Mouse (Mus musculus) spleen, embryonic (tissue): ENCODE measurements at regions not wholly inside any gene's neighbourhood (a gene's known extent, or its start where the extent isn't known, plus 50 kb on each side); places are given as distances from the start of the nearest gene placed in this dataset.

Experiments used
- CTCF ChIA-PET: fragments of 350-600 bp; sonication (Branson Sonifier 250); formaldehyde crosslinking; loops from one replicate; lab custom pipeline; 2022; lab: Charles Lee

DNA sequence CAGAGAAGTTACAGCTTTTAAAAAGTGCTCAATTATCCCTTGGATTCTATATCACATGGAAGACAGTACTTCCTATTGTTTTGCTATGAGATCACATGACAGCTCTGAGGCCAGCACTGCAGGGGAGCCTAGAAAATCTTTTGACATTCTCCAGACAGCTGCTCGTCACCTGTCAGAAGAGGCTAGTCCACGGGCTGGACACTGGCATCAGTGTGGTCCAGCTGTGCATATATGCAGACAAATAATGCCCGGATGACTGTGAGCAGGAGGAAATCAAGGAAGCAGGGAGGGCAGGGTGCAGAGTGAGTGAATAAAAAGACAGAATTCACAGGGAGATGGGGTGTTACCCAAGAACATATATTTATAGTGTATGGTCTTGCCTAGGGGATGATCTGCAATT is 270.4 kb downstream of the Rnf144a start:
- CTCF ChIA-PET = no interaction called here

DNA sequence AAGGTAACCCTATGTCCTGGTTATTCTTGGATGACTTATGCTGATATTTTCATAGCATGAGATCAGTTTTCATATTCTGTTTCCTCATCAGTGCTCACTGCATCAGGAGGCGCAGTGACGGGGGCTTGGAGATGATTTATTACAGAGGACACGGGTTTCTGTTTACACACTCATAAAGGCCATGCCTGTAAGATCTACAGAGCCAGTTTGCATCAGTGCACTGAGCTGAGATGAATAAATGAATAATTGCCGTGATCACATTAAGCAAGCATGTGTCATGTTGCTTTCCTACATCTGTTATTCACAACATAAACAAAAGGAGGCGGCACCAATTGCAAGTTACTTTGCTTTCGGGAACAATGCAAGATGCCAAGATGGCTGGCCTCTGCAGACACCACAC is 271.6 kb downstream of the Rnf144a start:
- CTCF ChIA-PET = no interaction called here

DNA sequence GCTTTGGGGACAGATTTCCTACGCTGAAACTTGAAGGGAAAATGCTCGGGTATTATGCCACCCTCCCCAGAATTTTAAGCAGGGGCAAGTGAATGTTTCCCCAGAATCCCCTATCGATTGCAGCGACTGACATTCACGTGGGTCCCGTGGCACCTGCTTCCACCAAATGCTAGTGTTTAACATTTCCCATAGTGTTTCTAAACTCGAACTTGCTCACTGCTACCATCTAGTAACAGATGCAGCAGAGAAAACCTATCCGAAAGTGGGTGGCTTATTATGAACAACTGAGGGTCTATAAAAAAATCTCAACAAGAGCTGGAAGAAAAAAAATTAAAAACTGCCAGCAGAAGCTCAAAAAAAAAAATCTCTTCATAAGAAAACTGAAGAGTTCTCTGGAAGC is 284.2 kb downstream of the Rnf144a start:
- CTCF ChIA-PET = no interaction called here

DNA sequence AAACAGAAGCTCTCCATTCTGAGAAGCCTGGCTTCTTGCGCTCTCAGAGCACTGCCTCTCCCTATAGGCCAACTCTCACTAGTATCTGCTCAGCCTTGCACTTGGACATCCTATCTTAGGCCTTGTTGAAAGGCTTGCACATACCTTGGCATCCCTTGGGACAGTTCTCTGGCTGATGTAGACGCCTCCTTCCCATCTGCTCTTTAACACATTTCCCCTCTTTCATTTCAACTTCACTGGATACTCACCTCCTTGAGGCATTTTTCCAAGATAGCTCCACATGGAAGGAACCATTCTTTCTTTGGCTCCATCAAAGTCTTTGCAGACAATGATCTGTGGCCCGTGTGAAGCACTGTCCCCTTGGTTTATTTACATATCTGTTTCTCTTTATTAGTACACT is 285.0 kb downstream of the Rnf144a start:
- CTCF ChIA-PET = no interaction called here

DNA sequence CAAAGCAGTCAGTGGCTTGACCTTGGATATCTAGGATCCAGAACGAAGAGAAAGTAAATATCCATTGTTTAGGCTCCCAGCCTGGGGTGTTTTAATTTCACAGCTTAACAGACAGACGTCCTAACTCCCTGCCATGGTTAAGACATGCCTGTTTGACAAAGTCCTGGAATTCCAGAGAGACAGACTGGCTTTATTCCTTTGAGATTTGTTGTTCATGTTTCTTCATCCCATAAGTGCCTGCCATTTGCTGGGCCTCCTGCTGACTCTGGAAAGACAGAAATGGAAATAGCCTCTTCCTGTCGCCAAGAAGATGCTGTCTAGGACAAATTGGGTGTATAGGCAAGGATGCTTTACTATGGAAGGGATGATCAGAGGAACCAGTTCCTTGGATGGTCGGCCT is 285.5 kb downstream of the Rnf144a start:
- CTCF ChIA-PET = no interaction called here

DNA sequence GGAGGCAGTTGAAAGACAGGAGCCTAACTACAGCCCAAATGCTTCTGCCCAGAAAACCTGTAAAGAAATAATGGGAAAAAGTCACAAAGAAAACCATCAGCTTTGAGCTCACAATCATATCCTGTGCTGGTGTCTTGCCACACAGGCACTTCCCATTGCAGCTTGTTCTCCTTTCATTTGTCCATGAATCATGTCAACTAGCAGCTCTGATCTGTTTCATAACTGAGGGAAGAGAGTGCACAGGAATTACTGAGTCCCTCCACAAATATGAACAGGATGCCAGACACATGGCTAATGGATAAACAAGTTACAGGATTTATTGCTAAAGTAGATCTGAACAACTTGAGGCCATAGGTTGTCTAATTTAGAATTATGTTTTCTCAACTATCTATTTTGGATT is 286.2 kb downstream of the Rnf144a start:
- CTCF ChIA-PET = interaction anchor here (0.7 kb wide), 1 partner anchor 118 kb away, joined by 3 read pairs; no protein-coding TSS in a partner anchor

DNA sequence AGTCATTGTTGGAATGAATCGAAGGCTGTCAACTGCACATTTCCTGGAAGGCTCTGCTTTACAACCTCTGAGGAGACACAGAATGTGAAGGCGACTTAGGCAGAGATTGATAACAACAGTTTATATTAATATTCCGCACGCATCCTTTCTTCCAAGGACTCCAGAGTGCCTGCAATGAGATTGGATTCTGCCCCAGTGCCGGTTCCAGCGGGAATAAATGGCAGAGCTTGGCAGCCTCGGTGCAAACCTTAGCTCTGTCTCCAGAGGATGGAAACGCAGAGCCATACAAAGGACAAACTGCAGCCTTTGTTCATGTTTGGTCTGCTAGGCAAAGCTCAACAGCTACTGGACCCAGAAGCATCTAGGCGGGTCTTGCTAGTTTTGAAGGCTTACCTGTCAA is 288.8 kb downstream of the Rnf144a start:
- CTCF ChIA-PET = no interaction called here

DNA sequence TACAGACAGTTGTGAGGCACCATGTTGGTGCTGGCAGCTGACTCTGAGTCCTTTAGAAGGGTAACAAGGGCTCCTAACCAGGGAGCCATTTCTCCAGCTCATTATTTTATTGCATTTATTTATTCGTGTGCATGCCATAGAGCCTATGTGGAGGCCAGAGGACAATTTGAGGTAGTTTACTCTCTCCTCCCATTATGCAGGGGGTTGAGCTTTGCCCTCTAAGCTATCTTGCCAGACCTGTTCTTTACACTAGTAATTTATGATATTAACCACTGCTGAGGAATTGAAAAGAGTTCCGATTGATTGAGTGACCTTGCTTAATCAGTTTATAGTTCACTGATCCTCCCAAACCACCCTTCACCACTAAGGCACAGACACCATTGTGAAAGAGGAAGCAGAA is 290.8 kb downstream of the Rnf144a start:
- CTCF ChIA-PET = no interaction called here

DNA sequence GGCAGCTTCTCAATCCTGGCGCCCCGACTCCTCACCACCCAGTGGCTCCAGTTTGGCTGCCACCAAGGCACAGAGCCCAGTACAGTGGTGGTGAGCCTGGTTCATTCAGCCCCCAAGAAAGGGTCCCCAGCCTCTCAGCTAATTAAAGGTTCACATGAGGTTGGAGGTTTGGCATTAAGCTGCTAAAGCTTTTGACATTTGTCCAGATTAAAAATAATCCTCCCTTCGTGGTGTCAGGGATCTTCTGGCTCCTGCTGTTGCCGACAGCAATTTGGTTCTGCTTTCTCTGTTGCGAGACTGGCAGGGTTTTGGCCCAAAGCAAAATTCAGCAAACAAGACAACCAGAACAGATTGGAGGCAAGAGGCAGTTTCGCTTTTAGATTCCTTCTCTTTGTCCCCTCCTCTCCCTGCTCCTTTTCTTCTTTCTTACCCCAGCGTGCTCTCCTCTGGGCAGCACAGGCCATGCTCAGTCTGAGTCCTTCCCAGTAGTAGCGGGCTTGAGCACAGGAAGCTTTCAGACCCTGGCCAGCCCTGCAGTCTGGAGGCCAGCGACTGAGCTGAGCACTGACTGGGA is 299.6 kb downstream of the Rnf144a start:
- CTCF ChIA-PET = no interaction called here

DNA sequence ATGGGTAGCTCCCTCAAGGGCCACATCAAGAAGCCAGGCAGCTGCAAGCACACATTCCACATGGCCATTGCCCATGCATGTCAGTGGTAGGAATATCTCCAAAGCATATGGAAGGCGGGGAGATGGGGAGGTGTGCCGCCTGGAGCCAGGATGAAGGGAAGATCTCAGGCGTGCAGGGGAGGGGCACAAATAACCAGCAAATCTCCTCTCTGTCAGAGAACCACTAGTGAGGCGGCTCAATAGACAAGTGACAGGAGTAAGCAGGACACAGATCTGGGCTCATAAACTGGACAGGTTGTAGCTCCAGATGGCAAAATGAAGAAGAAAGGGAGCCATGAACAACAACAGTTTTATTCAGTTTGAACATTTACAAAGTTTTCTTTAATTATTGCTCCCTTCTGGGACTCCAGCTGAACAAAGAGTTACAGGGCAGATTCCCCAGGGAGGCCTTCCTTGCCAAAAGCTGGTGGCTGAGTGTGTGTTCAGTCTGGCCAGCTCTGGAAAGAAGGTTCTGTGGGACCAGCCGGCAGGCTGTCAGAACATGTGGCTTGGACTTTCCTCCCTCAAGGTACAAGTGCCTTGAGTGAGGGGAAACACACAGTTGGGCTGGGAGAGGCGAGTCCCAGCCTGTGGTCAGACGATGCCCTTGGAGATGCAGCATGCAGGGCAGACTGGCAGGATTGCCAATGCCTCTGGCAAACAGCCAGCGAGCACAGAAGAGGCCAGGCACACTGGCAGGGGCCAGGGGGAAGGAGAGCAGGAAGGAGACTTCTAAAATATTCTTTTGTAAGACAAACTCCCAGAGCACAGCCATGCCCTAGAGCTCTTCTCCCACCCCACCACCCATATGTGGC is 302.7 kb downstream of the Rnf144a start:
- CTCF ChIA-PET = no interaction called here

DNA sequence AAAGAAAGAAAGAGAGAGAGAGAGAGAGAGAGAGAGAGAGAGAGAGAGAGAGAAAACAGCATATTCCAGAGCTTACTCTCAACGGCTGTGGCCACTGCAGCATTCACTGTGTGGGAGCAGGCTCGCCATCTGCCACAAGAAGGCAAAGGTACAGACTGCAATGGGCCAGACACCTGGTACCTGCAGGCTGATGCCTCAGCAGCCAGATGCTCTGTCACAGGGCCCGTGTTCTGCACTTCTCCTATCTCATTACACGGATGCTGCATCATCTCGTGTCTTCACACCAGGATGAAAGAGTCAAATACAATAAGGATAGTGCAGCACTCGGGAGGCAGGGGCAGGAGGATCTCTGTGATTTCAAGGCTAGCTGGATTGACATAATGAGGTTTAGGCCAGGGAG is 305.2 kb downstream of the Rnf144a start:
- CTCF ChIA-PET = no interaction called here

DNA sequence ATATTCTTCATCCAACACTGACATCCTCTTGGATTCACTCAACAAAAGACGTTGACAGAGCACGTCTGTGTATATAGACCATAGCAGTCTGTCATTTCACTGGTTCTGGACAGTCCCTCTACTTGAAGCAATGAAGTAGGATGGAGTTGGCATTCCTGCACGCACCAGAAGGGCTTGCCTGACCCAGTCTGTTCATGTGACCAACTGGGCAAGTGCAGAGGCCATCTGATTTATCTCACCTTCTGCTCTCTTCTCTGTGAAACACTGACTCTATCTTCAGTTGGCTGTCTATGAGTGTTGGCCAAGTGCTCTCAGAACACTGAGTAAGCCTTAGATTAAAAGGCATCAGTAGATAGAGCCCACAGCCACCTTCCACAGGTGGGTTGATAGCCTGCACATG is 310.7 kb downstream of the Rnf144a start:
- CTCF ChIA-PET = no interaction called here

DNA sequence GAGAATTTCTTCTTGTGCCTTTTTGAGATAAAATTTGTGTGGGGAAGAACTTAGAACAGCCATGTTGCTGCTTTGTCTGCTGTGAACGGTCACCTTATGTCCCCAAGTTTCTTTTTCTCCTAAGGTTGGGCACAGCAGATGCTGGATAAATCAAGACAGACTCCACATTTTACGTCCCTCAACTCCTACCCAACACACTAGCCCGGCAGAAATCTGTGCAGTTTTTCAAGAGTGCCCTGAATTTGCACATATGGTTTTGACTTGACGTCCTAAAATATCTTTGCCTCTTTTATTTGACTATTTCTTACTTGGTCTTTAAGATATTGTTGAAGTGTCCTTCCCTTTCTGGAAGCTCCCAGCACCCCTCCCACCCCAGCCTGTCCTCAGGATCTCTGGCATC is 312.7 kb downstream of the Rnf144a start:
- CTCF ChIA-PET = no interaction called here

DNA sequence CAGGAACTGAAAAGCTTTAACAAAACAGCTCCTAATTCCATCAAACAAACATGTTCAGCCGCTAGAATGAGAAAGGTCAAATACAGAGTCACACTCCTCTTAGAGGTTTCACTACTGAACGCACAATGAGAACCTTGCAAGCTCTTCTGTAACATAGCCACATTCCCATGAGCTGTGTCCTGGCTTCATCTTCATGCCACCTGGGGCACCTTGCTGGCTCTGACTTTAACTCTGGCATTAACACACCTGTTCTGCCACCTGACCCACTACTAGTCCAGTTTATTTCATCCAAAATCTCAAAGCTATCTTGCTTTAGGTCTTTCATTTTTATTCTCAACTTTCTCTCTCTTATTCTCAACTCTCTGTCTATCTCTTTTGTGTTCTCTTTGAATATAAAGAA is 314.9 kb downstream of the Rnf144a start:
- CTCF ChIA-PET = interaction anchor here (0.6 kb wide), 1 partner anchor 1027 kb away, joined by 5 read pairs; no protein-coding TSS in a partner anchor

DNA sequence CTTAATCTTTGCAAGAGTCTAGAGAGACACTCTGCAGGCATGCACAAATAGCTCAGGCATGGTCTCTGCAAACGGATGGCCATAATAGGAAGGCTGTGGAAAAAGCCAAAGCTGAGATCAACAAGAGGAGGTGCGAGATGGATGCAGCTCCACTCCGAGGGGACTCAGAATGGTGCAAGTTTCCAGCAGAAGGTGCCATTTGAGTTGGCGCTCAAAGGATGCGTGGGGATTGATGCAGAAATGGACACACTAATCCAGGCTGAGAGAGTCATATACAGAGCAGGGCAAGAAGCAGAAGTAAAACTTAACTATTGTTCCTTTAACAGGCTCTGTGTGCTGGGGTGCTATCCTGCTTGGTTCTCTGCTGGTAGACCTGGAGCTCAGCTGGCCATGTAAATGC is 315.9 kb downstream of the Rnf144a start:
- CTCF ChIA-PET = no interaction called here

DNA sequence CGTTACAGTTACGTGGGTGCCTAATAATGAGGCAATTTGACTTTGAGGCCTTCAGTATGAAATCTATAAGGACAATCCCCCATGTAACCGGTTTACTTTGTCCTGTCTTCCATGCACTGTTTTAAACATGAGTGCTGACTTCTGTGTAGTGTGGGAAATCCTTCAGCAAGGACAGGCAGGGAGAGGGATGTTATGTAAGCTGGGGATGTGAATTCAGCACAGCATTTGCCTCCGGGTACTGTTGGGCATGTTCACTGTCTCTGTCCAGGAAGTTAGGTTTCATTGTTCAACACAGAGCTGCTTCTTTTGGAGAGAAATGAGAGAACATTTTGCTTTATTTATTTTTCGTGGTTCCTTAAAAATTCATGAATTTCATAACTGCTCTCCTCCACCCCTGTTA is 322.7 kb downstream of the Rnf144a start:
- CTCF ChIA-PET = no interaction called here

DNA sequence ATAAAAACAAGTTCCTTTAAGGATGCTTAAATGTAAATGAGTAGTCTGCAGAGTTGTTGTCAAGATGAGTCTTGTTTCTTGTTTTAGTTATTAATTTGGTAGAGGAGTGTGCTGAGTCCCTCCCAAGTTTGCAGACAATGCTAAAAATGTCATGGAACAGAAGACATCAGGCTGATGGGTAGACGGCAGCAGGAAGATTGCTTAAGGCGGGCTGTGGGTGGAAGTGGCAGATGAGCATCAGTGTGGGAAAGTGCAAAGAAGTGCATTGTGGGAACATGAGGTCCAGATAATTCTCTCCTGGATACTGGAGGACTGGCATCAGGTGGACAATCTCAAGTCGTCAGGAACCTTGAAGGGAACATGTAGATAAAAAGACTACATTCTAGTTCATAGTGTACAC is 323.2 kb downstream of the Rnf144a start:
- CTCF ChIA-PET = no interaction called here

DNA sequence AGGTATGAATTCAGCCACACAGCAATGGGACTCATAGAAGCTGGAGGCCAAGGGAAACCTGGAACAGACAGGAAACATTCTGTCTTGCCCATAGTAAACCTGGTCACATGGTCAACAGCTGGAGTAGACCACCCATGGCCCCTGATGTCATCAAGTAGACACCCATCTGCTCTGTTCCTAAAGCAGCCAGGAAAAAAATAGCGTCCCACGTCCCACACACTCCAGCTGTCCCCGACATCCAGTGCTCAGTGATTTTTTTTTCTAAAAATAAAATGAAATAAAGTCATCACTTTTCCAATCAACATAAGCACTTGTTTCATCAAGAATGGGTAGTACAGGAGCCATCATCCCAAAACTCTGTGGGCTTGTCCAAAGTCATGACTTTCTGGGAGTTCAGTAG is 326.7 kb downstream of the Rnf144a start:
- CTCF ChIA-PET = no interaction called here

DNA sequence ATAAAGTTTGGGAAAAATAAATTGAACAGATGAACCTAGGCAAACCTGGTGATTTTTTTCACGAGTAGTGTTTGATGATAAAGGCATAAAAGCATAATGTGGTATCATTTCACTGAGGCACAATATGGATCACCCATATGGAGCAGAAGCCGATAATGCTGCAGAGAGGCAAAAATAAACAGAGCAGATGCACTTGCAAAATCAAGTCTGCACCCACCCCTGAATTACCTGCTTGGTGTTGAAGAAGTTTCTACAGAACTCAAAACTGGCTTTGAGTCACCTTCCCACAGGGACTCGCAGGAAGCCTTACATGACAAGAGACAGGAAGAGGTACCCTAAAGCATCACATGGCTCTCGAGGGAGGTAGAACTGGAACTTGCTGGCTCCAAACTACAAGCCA is 328.1 kb downstream of the Rnf144a start:
- CTCF ChIA-PET = no interaction called here

DNA sequence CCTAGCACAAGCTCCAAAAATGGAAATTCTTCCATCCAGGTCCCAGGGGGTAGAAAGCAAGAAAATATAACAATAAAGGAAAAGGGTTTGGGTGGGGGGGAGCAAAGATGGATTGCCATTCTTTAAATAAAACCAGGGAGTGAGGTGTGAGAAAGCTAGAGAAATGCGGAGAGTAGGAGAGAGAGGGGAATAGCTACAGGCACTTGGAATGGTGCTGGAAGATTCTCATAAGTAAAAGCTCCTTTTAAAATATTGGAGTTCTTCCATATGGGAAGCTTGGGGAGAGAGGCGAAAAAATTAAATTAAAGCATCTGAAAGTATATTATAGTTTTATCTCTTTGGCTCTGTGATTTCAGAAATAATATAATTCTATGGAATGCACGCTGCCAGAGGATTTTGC is 328.6 kb downstream of the Rnf144a start:
- CTCF ChIA-PET = interaction anchor here (0.6 kb wide), 1 partner anchor 31 kb away, joined by 9 read pairs; no protein-coding TSS in a partner anchor

DNA sequence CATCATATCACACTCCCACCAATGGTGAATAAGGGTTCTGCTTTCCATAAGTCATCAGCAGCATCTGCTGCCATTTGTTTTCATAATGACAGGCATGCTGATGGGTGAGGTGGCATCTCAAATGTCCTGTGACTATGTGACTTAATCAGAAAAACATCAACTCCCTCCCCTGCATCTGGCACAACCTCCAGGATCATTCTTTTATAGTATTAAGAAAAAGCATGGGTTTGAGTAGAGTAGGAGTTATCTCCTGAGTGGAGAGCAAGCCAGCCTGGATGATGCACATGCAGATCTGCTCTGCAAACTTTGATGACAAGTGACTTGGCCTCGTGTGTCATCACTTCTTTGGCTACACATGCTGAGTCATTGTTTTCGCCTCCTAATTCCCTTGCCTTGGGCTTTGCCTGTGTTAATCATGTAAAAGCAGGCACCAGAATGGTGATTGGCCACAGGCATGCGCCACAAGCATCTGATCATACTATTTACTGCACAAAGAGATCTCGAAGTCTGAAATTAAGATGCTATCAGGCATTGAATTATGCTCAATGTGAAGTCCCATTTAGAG is 335.9 kb downstream of the Rnf144a start:
- CTCF ChIA-PET = interaction anchor here (0.7 kb wide), 1 partner anchor 92 kb away, joined by 3 read pairs; no protein-coding TSS in a partner anchor

DNA sequence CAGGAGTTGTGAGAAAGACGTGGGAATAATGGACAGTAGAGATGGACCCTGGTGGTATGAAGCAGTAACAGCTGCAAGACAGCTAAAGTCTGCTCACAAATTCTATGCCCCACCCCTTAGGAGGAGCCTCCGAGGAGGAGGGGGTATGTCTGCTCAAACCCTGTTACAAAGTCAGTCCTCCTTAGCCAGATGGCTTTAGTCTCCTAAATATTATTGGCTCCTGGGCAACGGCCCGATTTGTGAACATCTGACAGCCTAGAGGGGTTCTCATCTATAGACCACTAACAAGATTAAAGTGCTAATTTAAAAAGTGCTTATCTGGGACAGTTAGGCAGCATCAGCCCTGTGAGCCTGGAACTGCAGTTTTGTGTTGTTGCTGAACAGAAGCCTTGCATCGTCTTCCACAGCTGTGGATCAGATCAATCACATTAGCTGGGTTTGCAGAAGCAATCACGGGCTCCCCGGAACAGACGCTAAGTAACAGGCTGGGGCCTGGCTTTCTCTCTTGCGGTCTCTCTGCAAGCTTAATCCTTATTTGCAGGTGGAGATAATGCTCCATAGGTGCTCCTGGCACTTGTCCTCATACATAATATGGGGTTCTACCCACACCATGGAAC is 339.3 kb downstream of the Rnf144a start:
- CTCF ChIA-PET = no interaction called here
